Mouse (Mus musculus): Measurements from ENCODE around the gene Naa16. TPM values are rescaled to one million over a fixed set of nuclear protein-coding genes. Genes with fewer than 3 reads are reported as not detected.
A peak's percentile ranks its signal among the peaks of the same experiment; 100 is the strongest.

The Naa16 gene
- polyA plus RNA-seq, 1 experiment from 2014 or later = 26.2 TPM

- no peak for ATAC-seq
- no peak overlapping the region for H3K9ac ChIP-seq (replicated peaks)
- peaks cover 21% of the 10 kb centered on the region for H3K4me1 ChIP-seq (replicated peaks)
- no peaks in the 10 kb centered on the region for H3K9me3 ChIP-seq
- H3K27me3 ChIP-seq = peaks cover 47% of the 10 kb centered on the region
- no peak overlapping the region for H3K27ac ChIP-seq
- no peak overlapping the region for H3K4me2 ChIP-seq (replicated peaks)
- H3K4me3 ChIP-seq (replicated peaks) = no peak overlapping the region
- 93% methylated on average over 6 of the region's 6 CpGs for WGBS
- H3K36me3 ChIP-seq = no peaks in the 10 kb centered on the region
Measured at GRCm38 (mm10) chr14:79304873-79305464, 85.6 kb downstream of the Naa16 start.

DNA sequence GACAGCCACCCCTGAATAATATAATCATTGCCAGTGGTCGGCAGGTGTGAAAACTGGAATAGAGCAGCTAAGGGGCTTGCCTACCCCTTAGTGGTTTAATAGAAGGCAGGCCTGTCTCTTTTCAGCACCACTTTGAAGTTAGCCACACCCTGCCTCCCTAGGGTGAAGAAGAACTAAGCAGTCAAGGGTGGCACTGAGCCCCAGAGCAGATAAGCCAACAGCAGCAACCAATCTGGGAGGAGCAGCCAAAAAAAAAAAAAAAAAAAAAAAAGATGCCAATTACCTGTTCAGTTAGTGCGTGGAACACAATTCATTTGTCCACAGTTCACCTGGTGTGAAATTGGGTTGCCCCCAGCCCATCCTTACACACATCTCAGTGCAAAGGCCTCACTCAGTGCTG is 87.4 kb downstream of the Naa16 start:
- Histone ChIP-seq H3K9me3 (no peaks in the 10 kb centered on the region), H3K36me3 (no peaks in the 10 kb centered on the region), H3K27ac (no peak overlapping the region), H3K4me2 (replicated peaks) (no peak overlapping the region), H3K27me3 (peaks cover 55% of the 10 kb centered on the region), H3K4me3 (replicated peaks) (no peak overlapping the region), H3K4me1 (replicated peaks) (peaks cover 15% of the 10 kb centered on the region), H3K9ac (replicated peaks) (no peak overlapping the region)
- 86% methylated on average over 2 of the region's 2 CpGs for WGBS
- no peak for ATAC-seq

DNA sequence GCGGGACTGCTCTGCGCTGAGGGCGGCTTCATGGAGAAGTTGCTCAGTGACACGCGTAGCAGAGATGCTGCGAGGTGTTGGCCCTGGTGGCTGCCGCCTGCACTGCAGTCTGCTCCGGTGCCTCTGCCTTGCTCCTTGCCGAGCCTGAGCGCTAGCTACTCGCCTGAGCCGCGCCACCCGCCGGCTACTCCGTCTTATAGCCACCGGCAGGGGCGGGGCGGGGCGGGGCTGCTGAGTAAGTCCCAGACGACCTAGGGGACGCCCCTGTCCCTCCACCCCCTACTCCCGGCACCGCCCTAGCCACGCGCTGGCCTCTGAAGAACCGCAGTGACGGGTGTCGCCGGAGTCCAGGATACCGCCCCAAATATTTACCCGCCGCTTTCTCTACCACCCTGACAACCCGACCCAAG is 89.1 kb downstream of the Naa16 start, which contains the start of gene Rgcc:
Gene Rgcc, minus strand, starts transcription at position 180 of the 410 bp plus-strand sequence.
- peak within 1 kb of the TSS; percentile 57 for H3K4me3 ChIP-seq (replicated peaks)
- no peak within 1 kb of the TSS for H3K27ac ChIP-seq
- H3K9me3 ChIP-seq = no peaks in the 10 kb centered on the region
- under 1% methylated on average over 34 of the region's 34 CpGs for WGBS
- no peaks in the 10 kb centered on the region for H3K36me3 ChIP-seq
- peaks cover 57% of the 10 kb centered on the region for H3K27me3 ChIP-seq
- H3K4me2 ChIP-seq (replicated peaks) = peak within 1 kb of the TSS; percentile 99
- H3K9ac ChIP-seq (replicated peaks) = peak within 1 kb of the TSS; percentile 63
- H3K4me1 ChIP-seq (replicated peaks) = peaks cover 19% of the 10 kb centered on the region
- peak; percentile 97 for ATAC-seq

DNA sequence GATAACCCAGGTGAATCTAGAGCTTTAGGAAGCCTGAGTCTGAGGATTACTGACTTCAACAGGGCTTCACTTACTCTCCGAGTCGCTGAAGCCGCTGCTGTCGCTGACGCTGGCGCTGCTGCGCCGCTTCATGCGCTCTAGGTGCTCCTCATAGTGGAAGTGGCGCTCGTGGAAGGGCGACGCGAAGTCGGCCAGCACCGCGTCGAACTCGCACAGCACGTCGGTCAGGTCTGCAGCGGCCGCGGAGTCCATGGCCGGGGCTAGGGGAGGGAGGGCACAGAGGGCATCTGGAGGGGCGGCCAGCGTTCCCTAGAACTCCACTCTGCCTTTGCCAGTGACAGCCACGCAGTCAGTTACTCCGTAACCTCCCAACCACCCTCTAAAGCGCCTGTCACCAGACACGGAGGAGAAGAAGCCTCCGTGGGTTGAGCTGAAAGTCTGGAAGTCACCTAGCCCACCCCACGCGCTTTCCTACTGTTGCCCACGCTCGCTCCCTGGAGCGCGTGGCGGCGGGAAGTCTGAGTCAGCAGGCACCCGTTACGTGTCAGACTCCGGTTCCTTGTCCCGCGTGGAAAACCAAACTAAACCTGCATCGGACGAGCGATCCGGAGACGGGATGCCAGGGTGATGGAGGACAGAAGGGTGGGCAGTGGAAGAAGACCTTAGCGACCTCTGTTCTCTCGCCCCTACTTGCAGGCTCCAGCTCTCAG is 89.8 kb downstream of the Naa16 start:
- no peaks in the 10 kb centered on the region for H3K9me3 ChIP-seq
- H3K36me3 ChIP-seq = no peaks in the 10 kb centered on the region
- ATAC-seq = peak; percentile 47
- peak overlapping the region; percentile 63 for H3K9ac ChIP-seq (replicated peaks)
- peak overlapping the region; percentile 99 for H3K4me2 ChIP-seq (replicated peaks)
- H3K27me3 ChIP-seq = peaks cover 57% of the 10 kb centered on the region
- H3K4me1 ChIP-seq (replicated peaks) = peaks cover 24% of the 10 kb centered on the region
- under 1% methylated on average over 52 of the region's 52 CpGs for WGBS
- peak overlapping the region; percentile 57 for H3K4me3 ChIP-seq (replicated peaks)
- no peak overlapping the region for H3K27ac ChIP-seq

DNA sequence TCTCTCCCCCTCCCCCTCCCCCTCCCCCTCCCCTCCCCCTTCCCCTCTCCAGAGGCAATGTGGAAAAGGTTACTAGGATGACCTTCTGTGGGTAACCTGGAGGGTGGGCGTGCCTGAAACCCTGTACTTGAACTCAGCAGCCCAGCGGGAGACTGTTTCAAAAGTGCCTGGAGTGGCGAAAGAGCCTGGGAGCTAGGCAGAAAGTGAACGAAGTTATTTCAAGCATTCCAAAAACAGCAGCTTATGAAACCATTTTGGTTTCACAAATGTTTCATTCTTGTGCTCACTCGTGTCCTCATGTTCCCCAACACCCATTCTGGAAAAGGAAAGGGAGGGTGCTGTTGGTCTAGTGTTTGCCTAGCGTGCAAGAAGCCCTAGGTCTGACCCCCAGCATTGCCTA is 90.8 kb downstream of the Naa16 start:
- H3K9ac ChIP-seq (replicated peaks) = no peak overlapping the region
- peak overlapping the region; percentile 57 for H3K4me3 ChIP-seq (replicated peaks)
- H3K27ac ChIP-seq = no peak overlapping the region
- no peaks in the 10 kb centered on the region for H3K36me3 ChIP-seq
- ATAC-seq = no peak
- H3K4me1 ChIP-seq (replicated peaks) = peaks cover 29% of the 10 kb centered on the region
- H3K9me3 ChIP-seq = no peaks in the 10 kb centered on the region
- WGBS = 28% methylated on average over 6 of the region's 6 CpGs
- peaks cover 50% of the 10 kb centered on the region for H3K27me3 ChIP-seq
- H3K4me2 ChIP-seq (replicated peaks) = peak overlapping the region; percentile 99

- Histone ChIP-seq H3K4me2 (replicated peaks) (no peak overlapping the region), H3K9ac (replicated peaks) (no peak overlapping the region), H3K27ac (no peak overlapping the region), H3K9me3 (no peaks in the 10 kb centered on the region), H3K27me3 (peaks cover 50% of the 10 kb centered on the region), H3K4me1 (replicated peaks) (peaks cover 29% of the 10 kb centered on the region), H3K4me3 (replicated peaks) (no peak overlapping the region), H3K36me3 (no peaks in the 10 kb centered on the region)
- ATAC-seq = no peak
- whole genome bisulfite sequencing = 47% methylated on average over 4 of the region's 4 CpGs
Measured at GRCm38 (mm10) chr14:79299230-79299629, 91.3 kb downstream of the Naa16 start.

- Histone ChIP-seq H3K4me3 (replicated peaks) (no peak overlapping the region), H3K9ac (replicated peaks) (no peak overlapping the region), H3K4me2 (replicated peaks) (no peak overlapping the region), H3K4me1 (replicated peaks) (peaks cover 30% of the 10 kb centered on the region), H3K27me3 (peaks cover 51% of the 10 kb centered on the region), H3K9me3 (no peaks in the 10 kb centered on the region), H3K27ac (no peak overlapping the region), H3K36me3 (no peaks in the 10 kb centered on the region)
- ATAC-seq = no peak
- WGBS = 74% methylated on average over 7 of the region's 7 CpGs
Measured at GRCm38 (mm10) chr14:79298314-79298992, 92.1 kb downstream of the Naa16 start.

DNA sequence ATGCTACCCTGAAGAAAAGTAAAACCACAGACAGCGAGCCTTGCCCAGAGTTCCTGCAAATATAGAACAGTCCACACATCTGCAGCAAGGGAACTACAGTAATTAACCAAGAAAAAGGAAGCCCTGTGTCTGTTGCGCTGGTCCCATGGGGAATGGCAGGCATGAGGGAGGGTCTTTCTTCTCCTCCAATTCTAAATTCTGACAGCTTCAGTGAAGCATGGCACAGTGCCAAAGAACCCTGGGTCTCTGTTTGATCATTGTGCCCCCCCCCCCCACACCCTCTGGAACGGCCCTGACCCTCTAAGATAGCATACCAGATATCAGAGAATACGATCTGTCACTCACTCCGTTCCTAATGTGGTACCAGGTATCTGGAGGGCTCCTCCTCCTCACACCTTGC is 93.7 kb downstream of the Naa16 start:
- H3K9ac ChIP-seq (replicated peaks) = no peak overlapping the region
- H3K27me3 ChIP-seq = peaks cover 35% of the 10 kb centered on the region
- H3K9me3 ChIP-seq = no peaks in the 10 kb centered on the region
- no peak overlapping the region for H3K27ac ChIP-seq
- ATAC-seq = no peak
- peaks cover 35% of the 10 kb centered on the region for H3K4me1 ChIP-seq (replicated peaks)
- no peak overlapping the region for H3K4me2 ChIP-seq (replicated peaks)
- no peaks in the 10 kb centered on the region for H3K36me3 ChIP-seq
- WGBS = 29% methylated on average over 5 of the region's 5 CpGs
- no peak overlapping the region for H3K4me3 ChIP-seq (replicated peaks)

DNA sequence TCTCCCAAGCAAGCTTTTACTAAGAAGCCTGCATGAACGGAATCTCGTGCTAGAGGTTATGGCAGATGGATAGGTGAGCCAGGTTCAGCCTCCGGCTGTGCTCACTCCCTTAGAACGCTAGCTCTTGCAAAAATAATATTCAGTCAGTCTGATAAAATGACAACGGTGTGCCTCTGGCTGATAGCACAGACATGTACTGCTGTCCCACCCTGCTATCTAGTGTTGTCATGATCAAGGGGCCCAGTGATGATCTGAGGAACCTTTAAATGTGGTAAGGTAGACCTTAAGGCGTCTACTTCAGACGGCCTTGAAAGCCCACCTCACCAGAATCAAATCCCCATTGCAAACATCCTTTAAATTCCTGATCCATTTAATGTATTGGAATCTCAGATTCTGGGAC is 94.4 kb downstream of the Naa16 start:
- Histone ChIP-seq H3K4me2 (replicated peaks) (no peak overlapping the region), H3K4me1 (replicated peaks) (peaks cover 37% of the 10 kb centered on the region), H3K27ac (no peak overlapping the region), H3K9me3 (no peaks in the 10 kb centered on the region), H3K9ac (replicated peaks) (no peak overlapping the region), H3K4me3 (replicated peaks) (no peak overlapping the region), H3K36me3 (no peaks in the 10 kb centered on the region), H3K27me3 (peaks cover 31% of the 10 kb centered on the region)
- ATAC-seq = no peak
- 75% methylated on average over 7 of the region's 7 CpGs for WGBS

- H3K27ac ChIP-seq = no peak overlapping the region
- no peaks in the 10 kb centered on the region for H3K36me3 ChIP-seq
- no peak overlapping the region for H3K4me2 ChIP-seq (replicated peaks)
- no peak overlapping the region for H3K4me3 ChIP-seq (replicated peaks)
- no peak for ATAC-seq
- H3K27me3 ChIP-seq = peaks cover 24% of the 10 kb centered on the region
- peaks cover 37% of the 10 kb centered on the region for H3K4me1 ChIP-seq (replicated peaks)
- no peaks in the 10 kb centered on the region for H3K9me3 ChIP-seq
- H3K9ac ChIP-seq (replicated peaks) = no peak overlapping the region
- WGBS = 86% methylated on average over 9 of the region's 9 CpGs
Measured at GRCm38 (mm10) chr14:79295579-79295978, 95.0 kb downstream of the Naa16 start.

- Histone ChIP-seq H3K27ac (no peak overlapping the region), H3K4me3 (replicated peaks) (no peak overlapping the region), H3K4me1 (replicated peaks) (peaks cover 37% of the 10 kb centered on the region), H3K9me3 (no peaks in the 10 kb centered on the region), H3K27me3 (peaks cover 21% of the 10 kb centered on the region), H3K4me2 (replicated peaks) (no peak overlapping the region), H3K36me3 (no peaks in the 10 kb centered on the region), H3K9ac (replicated peaks) (no peak overlapping the region)
- 81% methylated on average over 5 of the region's 5 CpGs for WGBS
- no peak for ATAC-seq
Measured at GRCm38 (mm10) chr14:79294950-79295349, 95.6 kb downstream of the Naa16 start.

DNA sequence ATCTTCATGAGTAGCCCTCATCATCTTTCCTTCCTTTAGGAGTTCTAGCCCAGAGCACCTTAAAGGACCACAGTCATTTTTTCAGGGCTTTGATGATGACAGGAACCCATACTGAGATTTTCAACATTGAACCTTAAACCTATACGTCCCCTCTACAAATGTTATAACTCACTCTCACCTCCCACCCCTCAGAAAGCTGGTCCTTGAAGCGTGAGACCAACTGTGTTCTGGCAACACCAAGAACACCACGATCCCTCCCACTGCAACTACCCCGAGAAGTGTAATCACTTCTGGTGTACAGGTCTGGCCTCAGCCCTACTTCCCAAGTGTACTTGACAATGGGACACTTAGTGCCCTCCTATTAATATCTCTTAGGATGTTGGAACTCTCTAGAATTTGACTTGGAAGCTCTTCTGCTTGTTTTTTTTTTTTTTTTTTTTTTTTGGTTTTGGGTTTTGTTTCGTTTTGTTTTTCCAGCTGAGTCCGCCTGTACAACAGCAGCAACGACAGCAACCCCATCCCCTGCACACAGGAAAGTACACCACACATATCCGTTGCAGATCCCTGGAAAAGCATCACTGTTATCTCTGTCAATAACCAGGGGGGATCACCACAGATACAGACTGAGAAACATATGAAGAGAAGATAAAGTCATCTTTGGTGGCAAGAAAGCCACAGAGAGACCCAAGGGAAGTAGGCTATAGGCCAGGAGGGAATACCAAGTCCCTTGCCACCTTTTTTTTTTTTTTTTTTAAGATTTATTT is 96.3 kb downstream of the Naa16 start:
- Histone ChIP-seq H3K27me3 (peaks cover 17% of the 10 kb centered on the region), H3K9ac (replicated peaks) (no peak overlapping the region), H3K36me3 (no peaks in the 10 kb centered on the region), H3K9me3 (no peaks in the 10 kb centered on the region), H3K27ac (no peak overlapping the region), H3K4me3 (replicated peaks) (no peak overlapping the region), H3K4me2 (replicated peaks) (no peak overlapping the region), H3K4me1 (replicated peaks) (peaks cover 43% of the 10 kb centered on the region)
- ATAC-seq = no peak
- 89% methylated on average over 8 of the region's 8 CpGs for WGBS
